Mouse (Mus musculus) intestine, postnatal 0 days (tissue): Measurements from ENCODE around the gene Sytl3. TPM values are rescaled to one million over a fixed set of nuclear protein-coding genes. Genes with fewer than 3 reads are reported as not detected.

Source experiments
- ATAC-seq: fragments of 200-750 bp; cut with Nextera tagmentation; 2 replicates; pipeline ENCODE4 v1.8.0; 2017; ENCODE audit warnings: mild to moderate bottlenecking, moderate TSS enrichment, moderate library complexity
- H3K27ac ChIP-seq: fragments of 300-500 bp; sonication (generic); 2 replicates; pipeline ENCODE4 v1.5.1; 2014; ENCODE audit warnings: mild to moderate bottlenecking, low read depth, low read length, moderate library complexity
- H3K27me3 ChIP-seq: fragments of 300-500 bp; sonication (generic); replicated peaks from 2 replicates; pipeline ENCODE4 v1.6.1; 2014; ENCODE audit warnings: low read length, mixed read lengths; ENCODE audit not compliant: control insufficient read depth, insufficient read depth
- H3K36me3 ChIP-seq: fragments of 300-500 bp; sonication (generic); 2 replicates; pipeline ENCODE4 v1.6.1; 2014; ENCODE audit warnings: mild to moderate bottlenecking, moderate library complexity; ENCODE audit not compliant: control insufficient read depth, insufficient read depth
- H3K4me1 ChIP-seq: fragments of 300-500 bp; sonication (generic); replicated peaks from 2 replicates; pipeline ENCODE4 v1.6.1; 2014; ENCODE audit warnings: antibody characterized with exemption, low read length, mixed read lengths; ENCODE audit not compliant: control insufficient read depth, insufficient read depth
- H3K4me2 ChIP-seq: fragments of 300-500 bp; sonication (generic); replicated peaks from 2 replicates; pipeline ENCODE4 v1.6.1; 2014; ENCODE audit warnings: low read depth, mild to moderate bottlenecking, moderate library complexity
- H3K4me3 ChIP-seq: fragments of 300-500 bp; sonication (generic); 2 replicates; pipeline ENCODE4 v1.5.1; 2014; ENCODE audit warnings: low read depth, low read length
- H3K9ac ChIP-seq: fragments of 300-500 bp; sonication (generic); 2 replicates; pipeline ENCODE4 v1.6.1; 2014; ENCODE audit warnings: mild to moderate bottlenecking, low read depth, low read length
- H3K9me3 ChIP-seq: fragments of 300-500 bp; sonication (generic); 2 replicates; pipeline ENCODE4 v1.6.1; 2016; ENCODE audit warnings: mixed run types; ENCODE audit not compliant: control insufficient read depth
- CTCF ChIP-seq: sonication (generic); IDR thresholded peaks from 2 replicates; pipeline ENCODE4 v1.5.1; 2016; ENCODE audit warnings: low read depth, mild to moderate bottlenecking, control low read depth, antibody characterized with exemption, moderate library complexity
- WGBS: fragments of 180-500 bp; shearing (Covaris S2); extraction: QIAGEN DNeasy Blood & Tissue Kit; methylation state at CpG from one replicate; pipeline ENCODE4 v1.1.7; 2014; 5-methylcytosine and 5-hydroxymethylcytosine counted together
- polyA plus RNA-seq: library from polyadenylated mRNA; unstranded; fragments of >200 nt; fragmentation: Nextera tagmentation; extraction: Ambion mirVana; gene quantifications from 2 replicates; pipeline ENCODE4 v1.2.1, GENCODE M21; 2015

Gene Sytl3
- polyA plus RNA-seq, 1 experiment from 2014 or later: 11.0 TPM

DNA sequence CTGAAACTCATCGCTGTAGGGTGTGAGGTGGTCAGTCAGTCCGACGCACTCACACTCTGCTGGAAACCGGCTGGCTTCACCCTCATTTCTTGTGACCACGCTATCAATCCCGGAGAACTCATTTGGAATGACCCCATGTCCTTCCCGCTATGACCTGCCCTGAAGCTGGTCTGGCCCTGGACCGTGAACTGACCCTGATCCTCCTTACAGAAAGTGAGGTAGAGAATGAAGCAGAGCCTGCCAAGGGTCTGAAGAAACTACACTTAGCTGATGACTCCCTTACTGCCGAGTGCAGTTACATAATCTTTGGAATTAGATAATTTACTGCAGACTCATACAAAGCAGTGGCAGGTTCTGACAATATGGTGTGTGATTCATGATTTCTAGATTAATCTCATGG, 96.3 kb downstream of the Sytl3 start:
- no peaks in the 10 kb centered on the region for H3K9me3 ChIP-seq
- peak; percentile 36 for ATAC-seq
- H3K4me1 ChIP-seq: no peaks in the 10 kb centered on the region
- H3K4me2 ChIP-seq: 0 out of 2 replicates have a peak overlapping the region, but pooled peaks have one; percentile 13
- peaks cover 54% of the 10 kb centered on the region for H3K36me3 ChIP-seq
- no peaks in the 10 kb centered on the region for H3K27me3 ChIP-seq
- no peak for TF ChIP-seq CTCF
- peak overlapping the region; percentile 22; the same call in 1 of the 2 replicates for H3K9ac ChIP-seq
- no peak overlapping the region for H3K4me3 ChIP-seq
- 62% methylated on average over 9 of the region's 9 CpGs for WGBS
- peak overlapping the region; percentile 82 for H3K27ac ChIP-seq

DNA sequence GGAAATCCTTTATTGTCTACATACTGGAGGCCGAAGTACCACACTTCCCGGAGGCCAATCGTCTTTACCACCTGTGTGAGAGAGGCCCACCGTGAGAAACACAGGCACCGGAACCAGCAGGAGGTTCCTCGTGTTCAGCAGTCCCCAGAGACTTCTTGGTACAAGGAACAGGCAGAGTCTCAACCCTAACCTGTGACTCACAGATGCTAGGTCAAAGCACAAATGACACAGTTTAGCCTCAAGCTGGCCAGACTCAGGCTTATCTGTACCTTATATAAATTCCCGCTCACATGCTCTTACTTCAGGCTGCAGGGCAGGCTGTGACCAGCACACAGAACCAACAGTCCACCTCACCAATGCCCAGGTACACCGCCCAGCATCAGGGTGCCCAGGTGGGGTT, 97.0 kb downstream of the Sytl3 start:
- H3K9ac ChIP-seq: 0 out of 2 replicates have a peak overlapping the region, but pooled peaks have one; percentile 3
- H3K4me1 ChIP-seq: no peaks in the 10 kb centered on the region
- WGBS: 37% methylated on average over 8 of the region's 8 CpGs
- H3K36me3 ChIP-seq: peaks cover 47% of the 10 kb centered on the region
- H3K9me3 ChIP-seq: no peaks in the 10 kb centered on the region
- peak overlapping the region; percentile 13; the same call in 1 of the 2 replicates for H3K4me2 ChIP-seq
- H3K4me3 ChIP-seq: no peak overlapping the region
- peak overlapping the region; percentile 84 for H3K27ac ChIP-seq
- ATAC-seq: peak; percentile 90
- H3K27me3 ChIP-seq: no peaks in the 10 kb centered on the region
- TF ChIP-seq CTCF: no peak

DNA sequence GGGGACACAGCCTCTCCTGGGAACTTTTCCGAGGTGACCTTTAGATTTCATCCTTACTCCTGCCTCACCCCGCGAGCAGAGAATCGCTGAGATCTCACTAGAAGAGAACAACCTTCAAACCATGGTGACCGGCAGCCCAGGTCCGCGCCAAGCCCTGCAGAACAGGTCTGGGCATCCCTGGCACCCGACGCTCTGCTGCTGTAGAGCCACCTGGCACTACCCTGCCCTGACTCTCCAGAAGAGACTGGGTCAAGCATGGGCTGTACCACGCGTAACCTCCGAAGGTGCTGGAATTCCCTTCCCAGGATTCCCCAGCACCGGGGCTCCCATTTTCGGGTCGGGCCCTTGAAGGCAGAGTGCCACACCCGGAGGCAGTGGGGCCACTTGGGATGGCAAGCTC, 99.0 kb downstream of the Sytl3 start:
- peaks cover 26% of the 10 kb centered on the region for H3K36me3 ChIP-seq
- no peaks in the 10 kb centered on the region for H3K9me3 ChIP-seq
- H3K27ac ChIP-seq: peak overlapping the region; percentile 81
- H3K4me2 ChIP-seq: no peak overlapping the region
- H3K4me3 ChIP-seq: no peak overlapping the region
- 68% methylated on average over 16 of the region's 16 CpGs for WGBS
- H3K27me3 ChIP-seq: no peaks in the 10 kb centered on the region
- H3K4me1 ChIP-seq: no peaks in the 10 kb centered on the region
- H3K9ac ChIP-seq: 0 out of 2 replicates have a peak overlapping the region, but pooled peaks have one; percentile 22
- ATAC-seq: no peak
- no peak for TF ChIP-seq CTCF

DNA sequence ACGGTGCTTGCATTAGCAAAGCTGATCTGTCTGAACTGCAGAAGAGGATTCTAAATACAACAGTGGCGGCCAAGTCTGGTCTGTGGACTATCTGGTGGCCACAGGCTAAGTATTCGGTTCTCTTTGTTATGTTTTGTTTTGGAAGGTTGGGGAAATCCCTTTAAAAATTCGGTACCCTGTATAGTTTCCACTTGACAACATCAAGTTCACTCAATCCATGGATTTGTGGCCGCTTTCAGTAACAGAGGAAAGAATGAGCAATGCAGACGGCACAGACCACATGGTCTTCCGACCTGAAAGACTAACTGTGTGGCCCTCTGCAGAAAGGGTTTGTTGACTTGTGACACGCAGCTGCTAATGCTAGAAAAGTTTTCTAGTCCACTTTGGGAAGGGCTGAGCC, 100.0 kb downstream of the Sytl3 start:
- no peaks in the 10 kb centered on the region for H3K27me3 ChIP-seq
- WGBS: 75% methylated on average over 8 of the region's 8 CpGs
- no peaks in the 10 kb centered on the region for H3K9me3 ChIP-seq
- TF ChIP-seq CTCF: no peak
- no peak overlapping the region for H3K9ac ChIP-seq
- peak overlapping the region; percentile 41; the same call in 1 of the 2 replicates for H3K27ac ChIP-seq
- H3K4me2 ChIP-seq: no peak overlapping the region
- no peak overlapping the region for H3K4me3 ChIP-seq
- no peak for ATAC-seq
- H3K36me3 ChIP-seq: peaks cover 18% of the 10 kb centered on the region; the same call in 1 of the 2 replicates
- peaks cover 2% of the 10 kb centered on the region; the same call in 1 of the 2 replicates for H3K4me1 ChIP-seq

DNA sequence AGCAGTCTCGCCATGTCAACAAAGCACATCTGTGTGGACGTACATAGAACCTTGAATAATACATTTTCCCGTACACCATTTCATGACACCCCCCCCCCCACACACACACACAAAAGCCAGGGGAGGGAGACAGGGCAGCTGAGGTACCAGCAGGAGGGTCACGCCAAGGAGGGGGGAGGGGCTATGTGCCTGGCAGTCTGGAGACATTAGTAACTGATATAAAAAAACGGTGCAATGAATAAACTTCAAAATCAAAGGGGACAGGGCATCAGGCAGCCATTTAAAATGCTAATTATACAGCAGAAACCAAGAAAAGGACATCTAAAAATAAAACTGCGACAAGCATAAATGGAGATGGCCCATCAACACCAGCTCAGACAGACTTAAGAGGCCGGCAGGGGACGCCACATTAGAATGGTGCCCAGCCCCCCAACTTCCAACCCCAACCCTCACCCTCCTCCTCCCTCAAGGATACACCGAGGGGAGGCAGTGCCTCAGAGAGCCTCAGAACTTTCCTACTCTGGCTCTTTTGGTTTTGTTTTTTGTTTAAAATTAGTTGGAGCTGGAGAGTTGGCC, 100.9 kb downstream of the Sytl3 start:
- 64% methylated on average over 9 of the region's 9 CpGs for WGBS

DNA sequence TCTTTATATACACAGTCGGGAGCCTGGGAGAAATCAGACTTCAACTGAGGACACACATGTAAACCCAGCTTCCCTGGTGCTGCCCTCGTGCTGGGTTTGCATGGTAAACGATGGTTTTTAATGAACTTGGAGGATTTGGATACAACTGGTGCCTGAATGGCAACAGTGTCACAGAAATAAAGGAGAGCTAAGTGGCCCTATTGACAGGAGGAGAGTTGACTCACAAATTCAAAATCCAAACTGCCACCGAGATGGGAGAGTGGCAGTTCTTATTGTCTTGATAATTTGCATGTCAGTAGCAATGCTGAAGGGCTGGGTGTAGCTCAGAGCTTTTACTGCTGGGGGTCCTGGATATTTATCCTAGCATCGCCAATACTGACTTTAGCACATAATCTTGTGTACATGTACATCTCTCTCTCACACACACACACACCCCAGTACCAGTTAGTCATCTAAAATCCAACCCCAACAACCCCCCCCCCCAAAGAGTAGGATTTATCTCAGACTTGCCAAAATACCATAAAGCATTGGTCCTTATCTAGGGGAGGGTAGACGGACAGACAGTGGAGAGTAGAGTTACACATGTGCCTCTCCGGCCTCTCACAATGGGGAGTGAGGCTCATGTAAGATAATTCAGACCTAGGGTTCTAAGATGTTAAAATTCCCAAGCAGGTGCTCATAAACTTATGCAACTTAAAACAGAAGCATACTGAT, 104.8 kb downstream of the Sytl3 start:
- TF ChIP-seq CTCF: no peak
- H3K9me3 ChIP-seq: no peaks in the 10 kb centered on the region

More for the DNA sequence above, 100.9 kb downstream of the Sytl3 start:
- Histone ChIP-seq H3K4me2 (no peak overlapping the region), H3K9me3 (no peaks in the 10 kb centered on the region), H3K4me1 (peaks cover 10% of the 10 kb centered on the region; the same call in 1 of the 2 replicates), H3K27ac (no peak overlapping the region), H3K9ac (no peak overlapping the region), H3K27me3 (no peaks in the 10 kb centered on the region), H3K4me3 (no peak overlapping the region), H3K36me3 (peaks cover 9% of the 10 kb centered on the region; the same call in 1 of the 2 replicates)
- TF ChIP-seq CTCF: no peak
- no peak for ATAC-seq

More for the DNA sequence above, 104.8 kb downstream of the Sytl3 start:
- Histone ChIP-seq H3K9ac (no peak overlapping the region), H3K27me3 (no peaks in the 10 kb centered on the region), H3K27ac (no peak overlapping the region; the same call in 1 of the 2 replicates), H3K36me3 (peaks cover 1% of the 10 kb centered on the region; the same call in 1 of the 2 replicates), H3K4me3 (no peak overlapping the region), H3K4me2 (0 out of 2 replicates have a peak overlapping the region, but pooled peaks have one; percentile 24), H3K4me1 (peaks cover 19% of the 10 kb centered on the region)
- ATAC-seq: no peak
- WGBS: 43% methylated on average over 7 of the region's 7 CpGs
